Mouse (Mus musculus): ENCODE measurements at regions not wholly inside any gene's neighbourhood (a gene's known extent, or its start where the extent isn't known, plus 50 kb on each side); places are given as distances from the start of the nearest gene placed in this dataset.
A peak's percentile ranks its signal among the peaks of the same experiment; 100 is the strongest.

DNA sequence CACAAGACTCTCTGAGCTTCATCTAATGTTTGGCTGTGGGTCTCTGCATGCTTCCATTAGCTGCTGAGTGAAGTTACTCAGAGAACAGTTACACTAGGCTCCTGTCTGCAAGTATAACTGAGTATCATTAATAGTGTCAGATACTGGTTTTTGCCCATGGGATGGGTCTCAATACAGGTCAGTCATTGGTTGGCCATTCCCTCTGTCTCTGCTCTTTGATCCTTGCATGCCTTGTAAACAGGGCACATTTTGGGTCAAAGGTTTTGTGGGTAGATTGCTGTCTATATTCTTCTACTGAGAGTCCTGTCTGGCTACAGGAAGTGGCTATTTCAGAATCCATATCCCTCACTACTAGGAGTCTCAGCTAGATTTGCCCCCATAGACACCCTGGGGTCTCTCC is 2864.7 kb upstream of the Lrrc6 start:
- Histone ChIP-seq H3K4me3 (ENCODE audit: control insufficient read depth in 1 of 2, insufficient read depth in 1 of 2, low read depth in 1 of 2, low read length in 2 of 2) (no peak overlapping the region), H3K27ac (replicated peaks in 1 of 2; ENCODE audit: control insufficient read depth in 1 of 2, insufficient read depth in 1 of 2, low read depth in 2 of 2, low read length in 2 of 2) (no peak overlapping the region), H3K4me2 (ENCODE audit: low read length) (no peak overlapping the region), H3K36me3 (ENCODE audit: control insufficient read depth, insufficient read depth, low read length) (no peaks in the 10 kb centered on the region), H3K9me3 (ENCODE audit: control insufficient read depth, low read length) (no peaks in the 10 kb centered on the region), H3K9ac (ENCODE audit: low read length) (no peak overlapping the region), H3K27me3 (ENCODE audit: control insufficient read depth, insufficient read depth, low read length) (no peaks in the 10 kb centered on the region), H3K4me1 (ENCODE audit: control insufficient read depth in 2 of 2, insufficient read depth in 2 of 2, low read length in 2 of 2) (no peaks in the 10 kb centered on the region)
- no peak for ATAC-seq (ENCODE audit: insufficient number of reproducible peaks, insufficient read depth, low FRiP score, low read depth)

DNA sequence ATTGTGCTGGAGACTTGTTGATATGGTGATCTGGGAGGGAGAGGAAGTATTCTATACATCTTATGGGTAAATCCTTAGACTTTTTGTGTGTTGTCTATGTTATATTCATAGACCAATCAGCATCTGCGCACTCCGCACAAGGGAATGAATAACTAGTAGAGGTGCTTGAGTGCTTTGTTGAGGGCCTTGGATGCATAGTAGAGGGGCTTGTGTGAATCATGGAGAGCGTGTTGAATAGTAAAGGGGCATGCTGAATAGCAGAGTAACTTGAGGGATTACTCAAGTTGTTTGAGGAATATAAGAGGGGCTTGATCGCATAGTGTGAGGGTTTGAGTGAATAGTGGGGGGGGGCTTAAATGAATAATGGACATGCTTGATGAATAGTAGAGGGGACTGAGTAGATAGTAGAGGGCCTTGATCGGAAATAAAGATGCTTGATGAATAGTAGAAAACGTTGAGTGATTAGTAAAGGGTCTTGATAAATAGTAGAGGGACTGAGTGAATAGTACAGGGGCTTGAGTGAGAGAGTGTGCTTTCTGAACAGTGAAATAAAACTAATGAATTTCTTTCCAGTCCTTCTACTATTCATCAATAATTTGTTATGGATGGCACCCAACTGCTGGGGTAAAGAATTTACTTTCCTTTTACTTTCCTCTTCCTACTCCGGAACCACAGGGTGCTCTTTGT is 2849.5 kb upstream of the Lrrc6 start:
- Histone ChIP-seq H3K4me2 (ENCODE audit: low read length) (no peak overlapping the region), H3K4me1 (ENCODE audit: control insufficient read depth in 2 of 2, insufficient read depth in 2 of 2, low read length in 2 of 2) (no peaks in the 10 kb centered on the region), H3K27ac (replicated peaks in 1 of 2; ENCODE audit: control insufficient read depth in 1 of 2, insufficient read depth in 1 of 2, low read depth in 2 of 2, low read length in 2 of 2) (no peak overlapping the region), H3K4me3 (ENCODE audit: control insufficient read depth in 1 of 2, insufficient read depth in 1 of 2, low read depth in 1 of 2, low read length in 2 of 2) (no peak overlapping the region), H3K9ac (ENCODE audit: low read length) (no peak overlapping the region), H3K9me3 (ENCODE audit: control insufficient read depth, low read length) (no peaks in the 10 kb centered on the region), H3K36me3 (ENCODE audit: control insufficient read depth, insufficient read depth, low read length) (no peaks in the 10 kb centered on the region), H3K27me3 (ENCODE audit: control insufficient read depth, insufficient read depth, low read length) (no peaks in the 10 kb centered on the region)
- ATAC-seq (ENCODE audit: insufficient number of reproducible peaks, insufficient read depth, low FRiP score, low read depth): no peak
- WGBS: 84% methylated on average over 7 of the region's 7 CpGs

DNA sequence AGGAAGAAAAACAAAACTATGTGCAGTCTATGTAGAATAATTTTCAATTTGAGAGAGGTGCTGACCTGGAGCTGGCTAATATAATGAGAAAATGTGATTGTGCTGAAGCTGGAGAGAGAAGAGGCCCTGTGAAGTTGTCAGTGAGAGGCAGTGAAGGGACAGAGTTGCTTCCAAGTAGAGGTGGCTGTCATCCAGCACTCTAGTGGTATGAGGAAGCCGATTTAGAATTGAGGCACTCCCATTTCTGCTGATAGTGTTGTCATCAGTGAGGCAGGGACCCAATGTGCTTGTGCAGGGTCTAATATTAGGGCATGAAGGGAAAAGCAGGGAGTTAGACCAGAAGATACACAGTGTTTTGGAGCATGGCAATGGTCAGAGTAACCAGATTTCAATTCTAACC is 2845.4 kb upstream of the Lrrc6 start:
- Histone ChIP-seq H3K27ac (replicated peaks in 1 of 2; ENCODE audit: control insufficient read depth in 1 of 2, insufficient read depth in 1 of 2, low read depth in 2 of 2, low read length in 2 of 2) (no peak overlapping the region), H3K9ac (ENCODE audit: low read length) (no peak overlapping the region), H3K4me1 (ENCODE audit: control insufficient read depth in 2 of 2, insufficient read depth in 2 of 2, low read length in 2 of 2) (no peaks in the 10 kb centered on the region), H3K36me3 (ENCODE audit: control insufficient read depth, insufficient read depth, low read length) (no peaks in the 10 kb centered on the region), H3K9me3 (ENCODE audit: control insufficient read depth, low read length) (no peaks in the 10 kb centered on the region), H3K27me3 (ENCODE audit: control insufficient read depth, insufficient read depth, low read length) (no peaks in the 10 kb centered on the region), H3K4me2 (ENCODE audit: low read length) (no peak overlapping the region), H3K4me3 (ENCODE audit: control insufficient read depth in 1 of 2, insufficient read depth in 1 of 2, low read depth in 1 of 2, low read length in 2 of 2) (no peak overlapping the region)
- WGBS: 22% methylated on average over 1 of the region's 1 CpGs
- ATAC-seq (ENCODE audit: insufficient number of reproducible peaks, insufficient read depth, low FRiP score, low read depth): no peak

DNA sequence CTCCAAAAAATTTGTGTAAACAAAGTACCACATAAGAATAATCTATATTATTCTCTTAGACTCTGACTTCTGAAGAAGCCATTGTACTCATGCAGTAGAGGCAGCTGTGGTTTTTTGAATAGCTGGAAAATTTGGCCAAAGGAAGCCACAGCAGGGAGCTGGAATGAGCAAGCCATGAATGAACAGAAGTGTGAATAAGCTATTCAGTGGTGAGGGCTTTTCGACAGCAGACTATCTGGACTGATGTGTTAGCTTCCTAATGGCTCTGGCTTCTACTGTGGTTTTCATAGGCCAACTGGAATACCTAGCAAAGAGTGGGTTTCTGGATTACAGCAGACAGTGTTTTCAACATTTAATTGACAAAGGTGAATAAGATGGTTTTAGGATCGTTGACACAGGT is 2842.0 kb upstream of the Lrrc6 start:
- Histone ChIP-seq H3K9me3 (ENCODE audit: control insufficient read depth, low read length) (no peaks in the 10 kb centered on the region), H3K36me3 (ENCODE audit: control insufficient read depth, insufficient read depth, low read length) (no peaks in the 10 kb centered on the region), H3K4me2 (ENCODE audit: low read length) (no peak overlapping the region), H3K27me3 (ENCODE audit: control insufficient read depth, insufficient read depth, low read length) (no peaks in the 10 kb centered on the region), H3K27ac (replicated peaks in 1 of 2; ENCODE audit: control insufficient read depth in 1 of 2, insufficient read depth in 1 of 2, low read depth in 2 of 2, low read length in 2 of 2) (no peak overlapping the region), H3K4me3 (ENCODE audit: control insufficient read depth in 1 of 2, insufficient read depth in 1 of 2, low read depth in 1 of 2, low read length in 2 of 2) (no peak overlapping the region), H3K9ac (ENCODE audit: low read length) (no peak overlapping the region), H3K4me1 (ENCODE audit: control insufficient read depth in 2 of 2, insufficient read depth in 2 of 2, low read length in 2 of 2) (no peaks in the 10 kb centered on the region)
- no peak for ATAC-seq (ENCODE audit: insufficient number of reproducible peaks, insufficient read depth, low FRiP score, low read depth)
- WGBS: 68% methylated on average over 2 of the region's 2 CpGs

DNA sequence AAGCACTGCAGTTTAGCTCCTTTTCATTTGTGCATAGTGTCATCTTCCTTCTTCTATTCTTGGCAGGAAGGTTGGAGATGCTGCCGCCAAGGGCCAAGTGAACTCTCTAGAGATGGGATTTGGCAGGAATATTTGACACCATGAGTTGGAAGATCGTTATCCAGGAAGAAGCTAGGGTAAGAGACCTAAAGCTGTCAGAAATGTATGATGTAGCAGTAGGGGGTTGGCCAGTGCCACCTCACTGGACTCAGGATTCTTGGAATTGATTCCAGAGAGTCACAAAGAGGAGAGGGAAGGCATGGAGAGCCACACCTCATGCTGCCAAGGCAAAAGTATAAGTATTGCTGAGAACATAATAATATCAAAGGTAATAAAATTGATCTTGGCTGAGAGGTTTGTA is 2835.8 kb upstream of the Lrrc6 start:
- H3K4me2 ChIP-seq (ENCODE audit: low read length): no peak overlapping the region
- WGBS: 51% methylated on average over 2 of the region's 2 CpGs
- no peaks in the 10 kb centered on the region for H3K27me3 ChIP-seq (ENCODE audit: control insufficient read depth, insufficient read depth, low read length)
- H3K27ac ChIP-seq (replicated peaks in 1 of 2; ENCODE audit: control insufficient read depth in 1 of 2, insufficient read depth in 1 of 2, low read depth in 2 of 2, low read length in 2 of 2): no peak overlapping the region
- H3K9ac ChIP-seq (ENCODE audit: low read length): no peak overlapping the region
- no peaks in the 10 kb centered on the region for H3K9me3 ChIP-seq (ENCODE audit: control insufficient read depth, low read length)
- no peaks in the 10 kb centered on the region for H3K36me3 ChIP-seq (ENCODE audit: control insufficient read depth, insufficient read depth, low read length)
- H3K4me3 ChIP-seq (ENCODE audit: control insufficient read depth in 1 of 2, insufficient read depth in 1 of 2, low read depth in 1 of 2, low read length in 2 of 2): no peak overlapping the region
- no peak for ATAC-seq (ENCODE audit: insufficient number of reproducible peaks, insufficient read depth, low FRiP score, low read depth)
- no peaks in the 10 kb centered on the region for H3K4me1 ChIP-seq (ENCODE audit: control insufficient read depth in 2 of 2, insufficient read depth in 2 of 2, low read length in 2 of 2)

DNA sequence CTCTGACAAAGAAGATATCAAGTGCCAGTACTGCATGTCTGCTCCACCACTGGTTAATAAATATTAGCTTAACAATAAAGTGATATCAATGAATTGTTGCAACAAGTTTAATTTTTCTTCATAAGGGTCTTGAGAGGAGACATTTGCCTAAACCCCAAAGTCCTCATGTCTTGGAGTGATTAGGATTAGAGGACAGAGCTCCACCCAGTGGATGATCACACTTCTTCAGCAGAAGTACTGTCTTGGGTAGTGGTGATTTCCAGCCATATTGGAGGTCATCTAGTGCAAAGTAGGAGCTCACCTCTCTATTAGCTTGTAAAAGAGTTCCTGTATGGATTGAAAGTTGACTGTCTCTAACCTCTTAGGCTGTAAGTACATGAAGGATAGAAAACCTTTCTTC is 2825.8 kb upstream of the Lrrc6 start:
- Histone ChIP-seq H3K4me2 (ENCODE audit: low read length) (no peak overlapping the region), H3K9ac (ENCODE audit: low read length) (no peak overlapping the region), H3K27me3 (ENCODE audit: control insufficient read depth, insufficient read depth, low read length) (no peaks in the 10 kb centered on the region), H3K27ac (replicated peaks in 1 of 2; ENCODE audit: control insufficient read depth in 1 of 2, insufficient read depth in 1 of 2, low read depth in 2 of 2, low read length in 2 of 2) (no peak overlapping the region), H3K4me3 (ENCODE audit: control insufficient read depth in 1 of 2, insufficient read depth in 1 of 2, low read depth in 1 of 2, low read length in 2 of 2) (no peak overlapping the region), H3K4me1 (ENCODE audit: control insufficient read depth in 2 of 2, insufficient read depth in 2 of 2, low read length in 2 of 2) (no peaks in the 10 kb centered on the region), H3K36me3 (ENCODE audit: control insufficient read depth, insufficient read depth, low read length) (no peaks in the 10 kb centered on the region), H3K9me3 (ENCODE audit: control insufficient read depth, low read length) (no peaks in the 10 kb centered on the region)
- ATAC-seq (ENCODE audit: insufficient number of reproducible peaks, insufficient read depth, low FRiP score, low read depth): no peak

DNA sequence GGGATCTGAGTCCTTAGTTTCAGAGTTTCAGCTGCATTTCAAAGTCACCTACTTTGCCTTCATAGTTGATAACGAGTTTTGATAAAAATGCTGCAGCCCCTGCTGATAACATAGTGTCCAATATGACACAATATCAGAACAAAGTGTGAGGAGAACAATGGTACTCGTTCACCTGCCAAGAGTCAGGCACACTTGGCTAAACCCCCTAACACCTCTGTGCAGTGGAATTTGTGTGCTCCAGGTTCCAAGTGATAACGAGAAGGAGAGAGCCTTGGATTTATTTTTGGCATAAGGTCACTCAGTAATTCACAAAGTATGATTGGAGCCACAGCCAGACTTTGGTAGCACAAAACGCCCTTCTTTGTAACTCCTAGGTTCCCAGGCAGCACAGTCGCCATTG is 2802.4 kb upstream of the Lrrc6 start:
- Histone ChIP-seq H3K36me3 (ENCODE audit: control insufficient read depth, insufficient read depth, low read length) (no peaks in the 10 kb centered on the region), H3K9me3 (ENCODE audit: control insufficient read depth, low read length) (no peaks in the 10 kb centered on the region), H3K9ac (ENCODE audit: low read length) (no peak overlapping the region; the same call in 1 of the 2 replicates), H3K4me3 (ENCODE audit: control insufficient read depth in 1 of 2, insufficient read depth in 1 of 2, low read depth in 1 of 2, low read length in 2 of 2) (no peak overlapping the region), H3K27me3 (ENCODE audit: control insufficient read depth, insufficient read depth, low read length) (no peaks in the 10 kb centered on the region), H3K4me1 (ENCODE audit: control insufficient read depth in 2 of 2, insufficient read depth in 2 of 2, low read length in 2 of 2) (peaks cover 5 to 17% of the 10 kb centered on the region in 2 experiments; a peak in 3 of 4 replicates), H3K27ac (replicated peaks in 1 of 2; ENCODE audit: control insufficient read depth in 1 of 2, insufficient read depth in 1 of 2, low read depth in 2 of 2, low read length in 2 of 2) (peak overlapping the region; percentile 65 to 77), H3K4me2 (ENCODE audit: low read length) (peak overlapping the region; percentile 39; the same call in 1 of the 2 replicates)
- 21% methylated on average over 5 of the region's 5 CpGs for WGBS
- ATAC-seq (ENCODE audit: insufficient number of reproducible peaks, insufficient read depth, low FRiP score, low read depth): peak; percentile 59

DNA sequence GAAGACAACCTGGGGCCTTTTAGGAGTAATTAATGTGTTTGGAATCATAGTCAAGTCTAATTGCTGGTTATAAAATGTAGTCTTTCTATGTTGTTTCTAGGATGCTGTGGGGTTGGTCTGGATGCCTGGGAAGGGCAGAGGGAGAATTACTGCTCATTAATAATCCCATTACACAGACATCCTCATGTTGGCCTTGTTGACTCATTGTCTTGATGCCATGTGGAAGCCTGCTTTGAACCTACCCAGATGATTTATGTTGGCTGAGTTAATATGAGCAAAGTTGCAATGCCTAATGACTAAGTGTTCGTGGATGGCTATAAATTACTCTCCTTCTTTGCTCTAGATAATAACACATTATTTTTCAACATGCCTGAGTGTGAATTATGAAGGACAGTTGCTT is 2790.6 kb upstream of the Lrrc6 start:
- peaks cover 0 to 5% of the 10 kb centered on the region in 2 experiments; a peak in 1 of 4 replicates for H3K4me1 ChIP-seq (ENCODE audit: control insufficient read depth in 2 of 2, insufficient read depth in 2 of 2, low read length in 2 of 2)
- no peak overlapping the region for H3K4me3 ChIP-seq (ENCODE audit: control insufficient read depth in 1 of 2, insufficient read depth in 1 of 2, low read depth in 1 of 2, low read length in 2 of 2)
- no peaks in the 10 kb centered on the region for H3K36me3 ChIP-seq (ENCODE audit: control insufficient read depth, insufficient read depth, low read length)
- no peaks in the 10 kb centered on the region for H3K9me3 ChIP-seq (ENCODE audit: control insufficient read depth, low read length)
- 66% methylated on average over 1 of the region's 1 CpGs for WGBS
- no peak overlapping the region for H3K27ac ChIP-seq (replicated peaks in 1 of 2; ENCODE audit: control insufficient read depth in 1 of 2, insufficient read depth in 1 of 2, low read depth in 2 of 2, low read length in 2 of 2)
- H3K4me2 ChIP-seq (ENCODE audit: low read length): no peak overlapping the region
- no peaks in the 10 kb centered on the region for H3K27me3 ChIP-seq (ENCODE audit: control insufficient read depth, insufficient read depth, low read length)
- ATAC-seq (ENCODE audit: insufficient number of reproducible peaks, insufficient read depth, low FRiP score, low read depth): no peak
- no peak overlapping the region for H3K9ac ChIP-seq (ENCODE audit: low read length)
